Mouse (Mus musculus): ENCODE data around the gene Cpne8. TPM values are rescaled to one million over a fixed set of nuclear protein-coding genes. Genes with fewer than 3 reads are reported as not detected.
"Not testable (repeated sequence)": the region's sequence is repeated elsewhere in the genome, so short reads cannot be mapped to it uniquely, and the experiment has no call there.

Gene Cpne8
- polyA plus RNA-seq, 1 experiment = 21.4 TPM

GRCm38 (mm10) chr15:90535730-90536129, 143.5 kb downstream of the Cpne8 start:
- Histone ChIP-seq H3K27ac (ENCODE audit: insufficient read depth, low read length) (no peak overlapping the region), H3K4me3 (ENCODE audit: insufficient read depth, low read length) (no peak overlapping the region), H3K4me1 (ENCODE audit: control insufficient read depth, insufficient read depth, low read length) (no peaks in the 10 kb centered on the region)
- TF ChIP-seq POLR2A (IDR thresholded peaks at IDR 0.05; ENCODE audit: low read depth, low read length) = no peak

GRCm38 (mm10) chr15:90512769-90513168, 166.5 kb downstream of the Cpne8 start:
- Histone ChIP-seq H3K27ac (ENCODE audit: insufficient read depth, low read length) (0 out of 2 replicates have a peak overlapping the region, but pooled peaks have one; percentile 25), H3K4me3 (ENCODE audit: insufficient read depth, low read length) (no peak overlapping the region), H3K4me1 (ENCODE audit: control insufficient read depth, insufficient read depth, low read length) (peaks cover 2% of the 10 kb centered on the region; the same call in 1 of the 2 replicates)
- no peak for TF ChIP-seq POLR2A (IDR thresholded peaks at IDR 0.05; ENCODE audit: low read depth, low read length)
- TF ChIP-seq CTCF (IDR thresholded peaks at IDR 0.05; ENCODE audit: borderline replicate concordance, insufficient read depth, low read length) = no peak

- no peak for TF ChIP-seq CTCF (IDR thresholded peaks at IDR 0.05; ENCODE audit: borderline replicate concordance, insufficient read depth, low read length)
- no peak for TF ChIP-seq POLR2A (IDR thresholded peaks at IDR 0.05; ENCODE audit: low read depth, low read length)
- Histone ChIP-seq H3K4me1 (ENCODE audit: control insufficient read depth, insufficient read depth, low read length) (no peaks in the 10 kb centered on the region), H3K4me3 (ENCODE audit: insufficient read depth, low read length) (no peak overlapping the region), H3K27ac (ENCODE audit: insufficient read depth, low read length) (no peak overlapping the region)
Observed at GRCm38 (mm10) chr15:90497080-90497479, 182.2 kb downstream of the Cpne8 start.

- Histone ChIP-seq H3K27ac (ENCODE audit: insufficient read depth, low read length) (no peak overlapping the region), H3K4me1 (ENCODE audit: control insufficient read depth, insufficient read depth, low read length) (no peaks in the 10 kb centered on the region), H3K4me3 (ENCODE audit: insufficient read depth, low read length) (no peak overlapping the region)
- TF ChIP-seq POLR2A (IDR thresholded peaks at IDR 0.05; ENCODE audit: low read depth, low read length) (no peak), CTCF (IDR thresholded peaks at IDR 0.05; ENCODE audit: borderline replicate concordance, insufficient read depth, low read length) (no peak)
Observed at GRCm38 (mm10) chr15:90491558-90491957, 187.7 kb downstream of the Cpne8 start.

- TF ChIP-seq CTCF (IDR thresholded peaks at IDR 0.05; ENCODE audit: borderline replicate concordance, insufficient read depth, low read length) = no peak
- no peak for TF ChIP-seq POLR2A (IDR thresholded peaks at IDR 0.05; ENCODE audit: low read depth, low read length)
- H3K4me3 ChIP-seq (ENCODE audit: insufficient read depth, low read length) = no peak overlapping the region
- H3K27ac ChIP-seq (ENCODE audit: insufficient read depth, low read length) = no peak overlapping the region
- no peaks in the 10 kb centered on the region for H3K4me1 ChIP-seq (ENCODE audit: control insufficient read depth, insufficient read depth, low read length)
Observed at GRCm38 (mm10) chr15:90490186-90490585, 189.0 kb downstream of the Cpne8 start.

- H3K4me3 ChIP-seq (ENCODE audit: insufficient read depth, low read length); H3K27ac ChIP-seq (ENCODE audit: insufficient read depth, low read length); H3K4me1 ChIP-seq (ENCODE audit: control insufficient read depth, insufficient read depth, low read length): not testable (repeated sequence)
Observed at GRCm38 (mm10) chr15:90470561-90470960, 208.7 kb downstream of the Cpne8 start.

DNA sequence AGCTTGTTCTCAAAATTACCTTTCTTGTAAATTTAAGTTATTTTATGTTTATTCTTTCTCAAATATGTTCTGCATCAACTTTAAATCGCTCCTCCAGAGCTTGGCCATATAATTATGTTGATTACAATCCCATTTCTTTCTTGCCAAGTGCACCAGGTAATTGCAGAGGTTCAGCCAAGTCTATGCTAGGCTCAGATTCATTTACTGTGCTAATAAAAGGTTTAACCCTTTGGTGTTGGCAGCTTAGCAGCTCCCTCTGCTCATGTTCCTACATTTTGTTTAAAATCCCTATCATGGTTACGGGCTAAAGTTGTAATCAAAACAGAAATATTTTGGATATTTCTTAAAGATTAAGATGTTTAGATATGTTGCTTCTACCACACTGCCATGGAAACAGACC, 216.0 kb downstream of the Cpne8 start:
- Histone ChIP-seq H3K27ac (ENCODE audit: insufficient read depth, low read length) (no peak overlapping the region), H3K4me1 (ENCODE audit: control insufficient read depth, insufficient read depth, low read length) (no peaks in the 10 kb centered on the region), H3K4me3 (ENCODE audit: insufficient read depth, low read length) (no peak overlapping the region)
- TF ChIP-seq CTCF (IDR thresholded peaks at IDR 0.05; ENCODE audit: borderline replicate concordance, insufficient read depth, low read length) = no peak
- TF ChIP-seq POLR2A (IDR thresholded peaks at IDR 0.05; ENCODE audit: low read depth, low read length) = no peak

DNA sequence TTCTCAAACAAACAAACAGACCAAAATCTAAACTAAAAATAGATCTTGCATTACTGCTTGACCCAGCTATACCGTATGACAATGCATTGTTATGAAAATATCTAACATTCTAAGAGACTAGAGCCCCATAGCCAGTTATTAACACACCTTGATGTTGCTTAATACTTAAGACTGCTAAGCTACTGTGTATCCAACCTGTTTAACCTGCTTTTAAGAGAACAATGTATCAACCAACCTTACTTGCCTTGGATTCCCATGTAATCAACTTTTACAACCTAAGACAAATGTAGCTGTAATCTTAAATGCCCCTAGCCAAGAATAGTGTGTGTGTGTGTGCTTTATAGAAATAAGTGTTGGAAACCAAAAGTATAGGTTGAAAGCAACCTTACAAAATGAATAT, 233.2 kb downstream of the Cpne8 start:
- Histone ChIP-seq H3K4me3 (ENCODE audit: insufficient read depth, low read length) (no peak overlapping the region), H3K27ac (ENCODE audit: insufficient read depth, low read length) (no peak overlapping the region), H3K4me1 (ENCODE audit: control insufficient read depth, insufficient read depth, low read length) (no peaks in the 10 kb centered on the region)
- TF ChIP-seq CTCF (IDR thresholded peaks at IDR 0.05; ENCODE audit: borderline replicate concordance, insufficient read depth, low read length) (no peak), POLR2A (IDR thresholded peaks at IDR 0.05; ENCODE audit: low read depth, low read length) (no peak)

Measured in embryonic fibroblast, embryonic 13.5 days (primary cell).